ENCODE assay signal across 15 mouse cellular contexts in the genomic region with DNA sequence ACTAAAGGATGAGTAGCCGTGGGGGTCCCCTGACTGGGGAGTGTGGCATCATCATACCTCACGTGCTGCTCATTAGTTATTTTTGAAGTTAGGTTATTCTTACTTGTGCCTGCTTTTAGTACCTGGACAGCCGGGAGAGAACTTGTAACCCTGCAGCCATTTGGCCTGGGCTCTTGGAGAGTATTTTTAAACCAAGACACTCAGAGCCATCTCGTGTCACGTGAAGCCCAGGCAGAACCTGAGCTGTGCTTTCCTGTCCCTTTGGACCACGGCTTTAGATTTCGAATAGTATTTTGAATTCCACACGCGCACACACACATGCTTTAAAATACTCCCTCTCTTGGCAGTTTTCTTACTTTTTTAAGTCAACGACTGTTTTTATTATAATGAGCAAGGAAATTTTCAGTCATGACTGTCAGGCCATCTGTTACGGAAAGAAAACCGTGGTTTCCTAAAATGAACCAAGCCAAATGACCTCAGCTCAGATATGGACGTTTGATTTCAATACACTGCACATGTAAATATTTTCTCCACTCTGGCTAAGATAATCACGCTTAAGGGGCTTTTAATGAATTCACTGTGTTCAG.
DNase-seq lines count a peak whose midpoint lies in the region; ATAC-seq and TF ChIP-seq lines count a peak whose summit lies in the region.
"Had no signal": no experiment of that assay in that cellular context is flagged by ENCODE, and none has a peak within 500 bp of the region (broad histone marks: within the 10 kb centered on the region; RNA-seq: fewer than 3 reads in every experiment).

No protein-coding gene starts in this region.

- no peak overlapping the region for H3K27ac ChIP-seq in forebrain, embryonic 13.5 days
- no peak overlapping the region for H3K27ac ChIP-seq in forebrain, embryonic 10.5 days
- peak overlapping the region; percentile 17 to 42; a peak in 2 of 4 replicates for H3K27ac ChIP-seq in heart, embryonic 14.5 days (replicated peaks in 1 of 2; ENCODE audit: control insufficient read depth in 1 of 2, insufficient read depth in 1 of 2, low read depth in 2 of 2, low read length in 2 of 2)
- H3K27ac ChIP-seq: heart, embryonic 13.5 days; intestine, embryonic 15.5 days; limb, embryonic 10.5 days had no signal

- TF ChIP-seq POLR2A in brain, embryonic 14.5 days (IDR thresholded peaks at IDR 0.05; ENCODE audit: borderline replicate concordance, extremely low read depth, insufficient read depth, insufficient read length, poor library complexity, severe bottlenecking): no peak

- no peak for TF ChIP-seq CTCF in brain, embryonic 14.5 days (IDR thresholded peaks at IDR 0.05; ENCODE audit: borderline replicate concordance, extremely low read depth, insufficient read depth, insufficient read length)

- DNase-seq in forebrain, embryonic 10.5 days (ENCODE audit: extremely low spot score, low spot score): no peak
- no peak for DNase-seq in heart, postnatal 4 days
- peak; percentile 35 for DNase-seq in brain, embryonic 14.5 days (ENCODE audit: low read depth)
- DNase-seq in thymus, postnatal 36 days: no peak
- no peak for DNase-seq in Muller cell, postnatal 12 days (ENCODE audit: inconsistent ontology term)
- DNase-seq: embryo, embryonic 11 days; kidney, postnatal 14 days; right cerebral cortex, postnatal 14 days; thymus, postnatal 25 days had no signal

- H3K27me3 ChIP-seq in forebrain, embryonic 13.5 days: no peaks in the 10 kb centered on the region
- no peaks in the 10 kb centered on the region for H3K27me3 ChIP-seq in forebrain, embryonic 10.5 days (ENCODE audit: poor library complexity, severe bottlenecking)
- H3K27me3 ChIP-seq in heart, embryonic 14.5 days (ENCODE audit: control insufficient read depth, insufficient read depth, low read length): no peaks in the 10 kb centered on the region
- H3K27me3 ChIP-seq: heart, embryonic 13.5 days; intestine, embryonic 15.5 days had no signal

- ATAC-seq in forebrain, embryonic 13.5 days: peak; percentile 20; the same call in 1 of the 2 replicates
- ATAC-seq in heart, embryonic 14.5 days (ENCODE audit: insufficient number of reproducible peaks, insufficient read depth, low FRiP score, low read depth): no peak
- 0 out of 2 replicates have a peak, but pooled peaks have one; percentile 8 for ATAC-seq in megakaryocyte-erythroid progenitor cell, adult 5-6 weeks (replicated peaks; ENCODE audit: low FRiP score, low TSS enrichment, poor library complexity, severe bottlenecking)
- ATAC-seq: intestine, embryonic 15.5 days had no signal

- H3K4me2 ChIP-seq in forebrain, embryonic 13.5 days: no peak overlapping the region
- H3K4me2 ChIP-seq in heart, embryonic 14.5 days (ENCODE audit: low read length): no peak overlapping the region
- H3K4me2 ChIP-seq: heart, embryonic 13.5 days; intestine, embryonic 15.5 days had no signal

- H3K9ac ChIP-seq in forebrain, embryonic 13.5 days: no peak overlapping the region
- H3K9ac ChIP-seq in heart, embryonic 14.5 days (ENCODE audit: low read length): no peak overlapping the region
- H3K9ac ChIP-seq: heart, embryonic 13.5 days; intestine, embryonic 15.5 days had no signal

- 83% methylated on average over 14 of the region's 14 CpGs for WGBS in forebrain, embryonic 13.5 days
- 91% methylated on average over 14 of the region's 14 CpGs for WGBS in forebrain, embryonic 10.5 days
- 58% methylated on average over 14 of the region's 14 CpGs for WGBS in heart, embryonic 14.5 days

- no peaks in the 10 kb centered on the region for H3K4me1 ChIP-seq in forebrain, embryonic 13.5 days
- peaks cover 9% of the 10 kb centered on the region for H3K4me1 ChIP-seq in forebrain, embryonic 10.5 days
- H3K4me1 ChIP-seq in heart, embryonic 14.5 days (ENCODE audit: control insufficient read depth in 2 of 2, insufficient read depth in 2 of 2, low read length in 2 of 2): peaks cover 7 to 9% of the 10 kb centered on the region in 2 experiments
- H3K4me1 ChIP-seq: intestine, embryonic 15.5 days had no signal

- no peak overlapping the region for H3K4me3 ChIP-seq in forebrain, embryonic 13.5 days
- H3K4me3 ChIP-seq in forebrain, embryonic 10.5 days: no peak overlapping the region
- H3K4me3 ChIP-seq in heart, embryonic 14.5 days (ENCODE audit: control insufficient read depth in 1 of 2, insufficient read depth in 1 of 2, low read depth in 1 of 2, low read length in 2 of 2): no peak overlapping the region
- H3K4me3 ChIP-seq: heart, embryonic 13.5 days; intestine, embryonic 15.5 days; limb, embryonic 10.5 days had no signal

- H3K9me3 ChIP-seq in forebrain, embryonic 13.5 days (replicated peaks): no peaks in the 10 kb centered on the region
- H3K9me3 ChIP-seq in forebrain, embryonic 10.5 days: no peaks in the 10 kb centered on the region
- H3K9me3 ChIP-seq in heart, embryonic 14.5 days (ENCODE audit: control insufficient read depth, low read length): no peaks in the 10 kb centered on the region
- H3K9me3 ChIP-seq: heart, embryonic 13.5 days; intestine, embryonic 15.5 days; limb, embryonic 10.5 days had no signal

- H3K36me3 ChIP-seq in forebrain, embryonic 13.5 days (ENCODE audit: poor library complexity, severe bottlenecking): no peaks in the 10 kb centered on the region
- H3K36me3 ChIP-seq in forebrain, embryonic 10.5 days (replicated peaks): no peaks in the 10 kb centered on the region
- no peaks in the 10 kb centered on the region for H3K36me3 ChIP-seq in heart, embryonic 14.5 days (ENCODE audit: control insufficient read depth, insufficient read depth, low read length)
- H3K36me3 ChIP-seq: heart, embryonic 13.5 days; intestine, embryonic 15.5 days; limb, embryonic 10.5 days had no signal

Comparison
In these comparisons a context has a peak if more than half of its experiments do, and no peak if none do; other contexts are left out.
1. H3K27ac ChIP-seq: peak in heart, embryonic 14.5 days (2 of 2); none in forebrain, embryonic 13.5 days (single experiment) and forebrain, embryonic 10.5 days (single experiment).